Mouse (Mus musculus): Measurements from ENCODE around the gene 4930564D02Rik. TPM values are rescaled to one million over a fixed set of nuclear protein-coding genes. Genes with fewer than 3 reads are reported as not detected.

4930564D02Rik gene
- polyA plus RNA-seq, 1 experiment: not detected

DNA sequence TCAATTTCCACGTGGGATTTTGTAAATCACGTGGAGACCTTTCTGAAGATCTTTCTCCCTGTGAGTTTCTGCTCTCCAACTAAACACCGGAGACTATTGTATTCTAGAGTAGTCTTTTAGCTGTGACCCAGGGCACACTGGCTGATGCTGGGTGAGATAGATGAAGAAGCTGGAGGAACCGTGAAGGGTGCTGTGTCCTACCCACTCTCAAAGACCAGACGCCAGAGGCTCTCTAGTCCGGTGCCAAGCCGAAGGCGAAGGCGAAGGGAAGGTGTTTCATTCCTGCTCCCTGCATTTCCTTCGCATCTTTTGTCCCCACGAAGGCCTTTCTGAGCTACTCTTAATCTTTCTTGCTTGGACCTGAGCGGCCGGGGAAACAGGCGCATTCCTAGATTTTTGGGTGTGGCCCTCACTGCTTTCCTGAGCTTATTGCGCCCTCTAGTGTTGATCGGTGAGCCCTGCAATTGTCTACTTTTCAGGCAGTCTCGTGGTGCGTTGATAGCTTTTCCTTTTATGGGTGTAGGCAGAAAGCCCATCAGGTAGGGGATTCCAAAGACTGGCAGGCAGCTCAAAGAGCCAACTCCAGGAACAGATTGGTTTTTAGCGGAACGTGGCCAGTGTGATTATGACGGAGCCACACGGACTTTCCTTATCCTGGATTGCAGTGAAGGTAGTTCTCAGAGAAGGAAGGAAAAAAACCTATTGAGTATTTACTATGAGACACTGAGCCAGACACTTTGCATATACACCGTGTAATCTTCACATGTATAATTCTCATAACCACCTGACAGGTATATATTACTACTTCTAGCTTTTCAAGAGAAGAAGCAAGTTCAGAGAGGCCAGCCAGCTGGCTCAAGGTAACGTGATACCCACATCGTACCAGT is 7.8 kb upstream of the 4930564D02Rik start:
- DNase-seq (ENCODE audit: low spot score): peak; percentile 59

- DNase-seq (ENCODE audit: low spot score): no peak
Measured at GRCm38 (mm10) chr3:105059911-105060310, 6.7 kb upstream of the 4930564D02Rik start.

- no peak for DNase-seq (ENCODE audit: low spot score)
Measured at GRCm38 (mm10) chr3:105060992-105061391, 5.7 kb upstream of the 4930564D02Rik start.

DNA sequence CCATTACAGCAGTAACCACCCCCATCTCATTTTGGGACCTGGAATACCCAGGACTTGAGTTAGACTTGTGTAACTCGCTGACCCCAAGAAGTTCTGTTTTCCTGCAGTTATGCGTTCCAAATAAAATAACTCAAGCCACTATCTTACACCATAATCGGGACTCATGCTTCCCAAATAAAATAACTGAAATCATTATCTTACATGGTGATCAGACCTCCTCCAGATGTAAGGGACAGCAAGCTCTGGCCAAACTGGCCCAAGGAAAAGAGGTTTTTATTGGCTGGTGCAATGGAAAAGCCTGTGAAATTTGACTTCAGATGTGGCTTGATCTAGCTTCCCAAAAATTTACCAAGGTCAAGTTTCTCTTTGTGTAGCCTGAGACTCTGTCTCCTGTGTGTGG is 5.1 kb upstream of the 4930564D02Rik start:
- DNase-seq (ENCODE audit: low spot score): no peak

GRCm38 (mm10) chr3:105061991-105062390 is 4.7 kb upstream of the 4930564D02Rik start:
- DNase-seq (ENCODE audit: low spot score): no peak

DNA sequence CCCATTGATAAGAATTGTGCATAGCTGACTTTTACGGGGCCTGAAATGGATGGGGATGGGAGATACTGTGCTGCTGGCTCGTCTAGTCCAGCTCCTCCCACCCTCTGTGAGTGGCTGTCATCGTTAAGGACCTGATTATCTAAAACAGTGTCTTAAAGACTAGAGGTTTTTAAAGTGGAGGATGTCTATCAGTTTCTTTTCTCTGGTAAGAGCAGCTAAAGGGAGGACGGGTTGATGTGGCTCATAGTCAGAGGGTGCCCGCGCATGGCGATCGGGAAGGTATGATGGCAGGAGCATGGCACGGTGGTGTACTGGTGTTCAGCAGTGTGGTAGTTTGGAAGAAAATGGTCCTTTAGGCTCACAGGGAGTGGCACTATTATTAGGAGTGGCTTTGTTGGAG is 4.0 kb upstream of the 4930564D02Rik start:
- DNase-seq (ENCODE audit: low spot score): no peak

- no peak for DNase-seq (ENCODE audit: low spot score)
Measured at GRCm38 (mm10) chr3:105070553-105070952, 3.9 kb downstream of the 4930564D02Rik start.

DNA sequence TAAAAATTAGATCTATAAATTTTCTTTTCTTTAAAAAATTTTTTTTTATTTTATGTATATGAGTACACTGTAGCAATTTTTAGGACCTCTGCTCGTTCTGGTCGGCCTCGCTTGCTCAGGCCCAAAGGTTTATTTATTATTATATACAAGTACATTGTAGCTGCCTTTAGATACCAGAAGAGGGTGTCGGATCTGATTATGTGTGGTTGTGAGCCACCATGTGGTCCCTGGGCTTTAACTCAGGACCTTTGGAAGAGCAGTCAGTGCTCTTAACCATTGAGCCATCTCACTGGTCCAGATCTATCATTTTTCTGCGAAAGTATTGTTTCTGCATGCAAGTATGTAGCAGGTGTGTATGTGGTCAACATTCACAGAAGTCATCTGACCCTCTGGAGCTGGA is 4.6 kb downstream of the 4930564D02Rik start:
- DNase-seq (ENCODE audit: low spot score): no peak

- no peak for DNase-seq (ENCODE audit: low spot score)
Measured at GRCm38 (mm10) chr3:105072536-105072935, 5.9 kb downstream of the 4930564D02Rik start.

DNA sequence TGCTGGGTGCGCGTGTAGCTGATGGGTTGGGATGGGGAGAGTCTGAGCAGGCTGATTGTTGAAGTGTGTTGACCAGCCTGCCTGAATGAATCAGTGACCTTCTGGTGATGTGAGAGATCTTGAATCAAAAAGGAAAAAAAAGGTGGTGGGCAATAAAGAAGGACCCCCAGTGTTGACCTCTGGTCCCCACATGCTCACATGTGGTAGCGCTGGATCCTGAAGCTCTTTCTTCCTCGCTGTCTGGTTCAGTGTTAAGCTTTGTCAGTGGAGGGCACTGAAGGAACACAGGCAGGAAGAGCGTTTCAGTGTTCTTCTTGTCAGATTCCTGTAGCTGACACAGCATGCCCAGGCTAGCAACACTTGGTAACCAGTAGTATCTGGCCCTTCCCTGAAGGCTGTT is 9.2 kb downstream of the 4930564D02Rik start:
- peak; percentile 9 for DNase-seq (ENCODE audit: low spot score)

DNA sequence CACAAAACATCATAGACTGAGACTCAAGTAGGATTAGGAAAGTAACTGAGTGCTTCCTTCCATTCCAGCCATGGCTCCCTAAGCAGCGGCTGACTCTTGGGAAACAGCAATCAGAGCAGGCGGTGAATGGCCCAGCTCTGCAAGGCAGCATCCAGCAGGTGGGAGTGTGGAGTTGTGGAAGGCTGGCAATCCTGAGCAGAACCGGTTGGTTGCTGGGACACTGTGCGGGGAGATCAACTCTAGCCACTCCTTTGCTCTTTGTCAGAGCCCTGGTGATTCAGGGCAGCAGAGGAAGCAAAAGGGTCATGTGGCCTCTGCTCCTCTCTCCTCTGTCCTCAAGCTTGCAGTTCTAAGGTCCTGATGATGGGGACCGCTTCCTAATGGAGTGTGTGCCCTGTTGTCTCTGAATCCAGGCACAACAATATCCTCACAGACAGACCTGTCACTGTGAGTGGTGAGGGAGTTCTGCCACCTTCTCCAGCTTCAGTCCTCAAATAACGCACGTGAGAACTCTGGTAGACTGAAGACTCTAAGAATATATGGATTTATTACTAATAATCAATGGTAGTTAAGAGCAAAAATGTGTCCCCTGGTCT is 11.7 kb downstream of the 4930564D02Rik start:
- peak; percentile 55 for DNase-seq (ENCODE audit: low spot score)

DNA sequence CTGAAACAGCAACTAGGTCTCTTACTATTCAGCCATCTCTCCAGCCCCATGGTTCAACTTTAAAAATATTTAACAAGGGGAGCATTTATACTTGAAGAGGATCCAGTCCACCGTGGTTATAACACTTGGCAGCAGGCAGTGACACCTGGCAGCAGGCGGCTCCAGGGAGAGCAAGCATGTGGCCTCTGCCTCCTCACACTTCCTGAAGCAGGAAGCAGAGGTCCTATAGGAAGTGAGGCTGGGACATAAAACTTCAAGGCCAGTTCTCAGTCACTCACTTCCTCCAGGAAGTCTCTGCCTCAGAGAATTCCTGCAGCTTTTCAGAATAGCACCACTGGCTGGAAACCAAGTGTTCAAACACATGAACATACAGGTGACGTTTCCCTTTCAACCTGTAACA is 20.7 kb downstream of the 4930564D02Rik start:
- no peak for DNase-seq (ENCODE audit: low spot score)

- no peak for DNase-seq (ENCODE audit: low spot score)
Measured at GRCm38 (mm10) chr3:105088638-105089037, 22.0 kb downstream of the 4930564D02Rik start.

DNA sequence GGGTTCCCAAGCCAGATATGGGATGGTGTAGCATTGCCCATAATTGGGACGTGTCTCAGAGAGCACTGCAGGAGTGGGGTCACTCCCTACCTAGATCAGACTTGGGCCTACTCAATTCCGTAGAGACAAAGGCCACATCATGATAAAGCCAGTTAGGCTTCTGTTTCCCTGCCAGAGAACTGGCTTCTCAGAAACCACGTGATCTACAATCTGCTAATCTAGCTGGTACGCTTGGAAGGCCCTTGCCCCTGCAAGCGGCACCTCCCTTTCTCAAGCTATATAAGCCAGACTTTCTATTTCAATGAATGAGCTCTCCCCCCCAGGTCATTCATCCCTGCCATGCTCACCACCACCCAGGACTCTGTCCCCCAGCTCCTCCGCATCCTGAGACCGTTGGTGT is 23.5 kb downstream of the 4930564D02Rik start:
- DNase-seq (ENCODE audit: low spot score): no peak

GRCm38 (mm10) chr3:105090981-105091380 is 24.3 kb downstream of the 4930564D02Rik start:
- DNase-seq (ENCODE audit: low spot score): no peak

- DNase-seq (ENCODE audit: low spot score): no peak
Measured at GRCm38 (mm10) chr3:105092721-105093505, 26.3 kb downstream of the 4930564D02Rik start.

- no peak for DNase-seq (ENCODE audit: low spot score)
Measured at GRCm38 (mm10) chr3:105094448-105094847, 27.8 kb downstream of the 4930564D02Rik start.

GRCm38 (mm10) chr3:105095026-105095425 is 28.4 kb downstream of the 4930564D02Rik start:
- no peak for DNase-seq (ENCODE audit: low spot score)

DNA sequence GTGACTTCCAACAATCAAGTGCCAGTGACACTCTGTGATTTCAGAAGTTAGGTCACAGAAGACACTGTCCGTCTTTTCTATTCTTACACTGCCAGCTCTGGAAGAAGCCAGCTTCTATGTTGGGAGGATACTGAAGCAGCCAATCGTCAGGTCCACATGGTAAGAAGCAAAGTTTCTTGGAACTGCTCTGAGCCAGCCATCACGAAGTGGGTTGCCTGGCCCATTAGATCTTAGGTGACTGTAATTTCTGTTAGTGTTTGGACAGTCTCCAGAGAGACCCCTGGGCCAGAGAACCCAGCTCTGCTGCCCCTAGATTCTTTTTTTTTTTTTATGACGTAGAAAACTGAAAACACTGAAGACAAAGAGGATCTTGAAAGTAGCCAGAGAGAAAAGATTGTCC is 30.9 kb downstream of the 4930564D02Rik start:
- DNase-seq (ENCODE audit: low spot score): no peak

DNA sequence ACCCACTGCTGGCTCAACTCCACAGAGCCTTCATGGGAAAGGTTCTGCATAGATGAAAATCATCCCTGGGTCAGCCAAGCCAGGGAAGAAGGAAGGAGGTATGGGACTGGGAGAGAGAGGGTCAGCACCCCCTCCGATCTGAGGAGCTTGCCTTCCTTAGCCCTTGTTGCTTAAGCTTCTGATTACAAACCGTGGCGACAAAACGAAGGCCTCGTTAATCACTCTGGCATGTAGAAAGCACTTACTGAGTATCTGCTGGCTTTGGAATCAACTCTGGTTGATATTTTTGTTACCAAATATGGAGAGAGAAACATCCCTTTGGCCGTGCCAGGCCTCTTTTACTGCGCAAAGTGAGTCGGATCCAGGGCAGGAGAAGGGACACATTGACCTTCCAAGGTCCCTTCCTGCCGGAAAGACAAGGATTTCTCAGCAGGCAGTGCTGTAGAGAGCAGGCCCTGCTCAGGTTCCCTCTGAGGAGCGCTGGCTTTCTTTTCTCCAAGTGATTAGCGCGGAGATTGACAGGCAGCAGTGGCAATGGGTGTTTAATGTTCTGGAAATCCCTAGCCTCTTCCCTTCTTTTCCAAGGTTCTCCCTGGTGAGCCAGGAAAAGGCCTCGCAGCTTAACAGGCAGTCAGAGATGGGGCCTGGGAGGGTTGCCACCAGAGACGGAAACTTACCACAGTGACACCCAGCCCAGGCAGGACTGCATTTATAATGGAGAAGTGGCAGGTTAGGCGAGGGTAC is 33.1 kb downstream of the 4930564D02Rik start:
- DNase-seq (ENCODE audit: low spot score): no peak

DNA sequence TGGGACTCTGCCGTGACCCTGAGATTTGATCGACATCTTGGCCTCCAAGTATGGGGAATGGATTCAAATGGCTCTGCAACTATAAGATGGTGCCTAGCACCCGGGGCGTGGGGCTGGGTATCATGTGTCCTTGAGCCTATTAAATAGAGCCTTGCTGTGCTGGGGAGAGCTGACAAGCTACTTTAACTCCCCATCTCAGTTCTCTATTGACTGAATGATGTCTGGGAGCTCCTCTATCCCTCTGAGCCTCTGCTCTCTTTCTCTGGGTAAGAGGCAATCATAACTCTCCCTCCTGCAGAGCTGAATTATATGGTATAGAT is 33.6 kb downstream of the 4930564D02Rik start:
- no peak for DNase-seq (ENCODE audit: low spot score)

GRCm38 (mm10) chr3:105105827-105106226 is 39.2 kb downstream of the 4930564D02Rik start:
- no peak for DNase-seq (ENCODE audit: low spot score)

Data from urinary bladder, adult 2 months (tissue).